Mouse (Mus musculus): Measurements from ENCODE around the gene Nat8. TPM values are rescaled to one million over a fixed set of nuclear protein-coding genes. Genes with fewer than 3 reads are reported as not detected.
"Not testable (repeated sequence)": the region's sequence is repeated elsewhere in the genome, so short reads cannot be mapped to it uniquely, and the experiment has no call there.

Gene Nat8
- polyA plus RNA-seq, 1 experiment = 4.3 TPM

DNA sequence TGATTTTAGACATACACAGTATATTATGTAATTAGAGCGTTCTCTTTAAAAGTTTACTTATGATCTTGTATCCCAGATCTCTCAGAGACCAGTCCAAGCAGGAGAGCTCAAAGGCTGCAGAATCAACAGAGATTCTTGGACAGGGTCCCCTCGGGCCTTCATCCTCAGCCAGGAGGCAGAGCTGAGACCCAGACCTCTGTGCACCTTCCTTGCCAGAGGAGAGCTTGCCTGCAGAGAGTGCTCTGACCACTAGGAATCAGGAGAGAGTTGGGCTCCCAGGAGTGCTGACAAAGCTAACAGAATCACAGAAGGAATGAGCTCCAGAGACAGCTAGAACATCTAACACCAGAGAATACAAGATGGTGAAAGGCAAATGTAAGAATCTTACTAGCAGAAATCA is 18.5 kb downstream of the Nat8 start:
- no peaks in the 10 kb centered on the region for H3K4me1 ChIP-seq (ENCODE audit: control insufficient read depth, insufficient read depth, low read length)
- H3K27ac ChIP-seq (ENCODE audit: insufficient read depth, low read length) = no peak overlapping the region
- TF ChIP-seq CTCF (IDR thresholded peaks at IDR 0.05; ENCODE audit: extremely low read depth, insufficient read depth, low read length) = no peak
- TF ChIP-seq POLR2A (IDR thresholded peaks at IDR 0.05; ENCODE audit: extremely low read depth, insufficient read depth, low read length) = no peak
- no peak overlapping the region for H3K4me3 ChIP-seq (ENCODE audit: insufficient read depth, low read length)

- not testable (repeated sequence) for H3K27ac ChIP-seq (ENCODE audit: insufficient read depth, low read length); H3K4me1 ChIP-seq (ENCODE audit: control insufficient read depth, insufficient read depth, low read length); H3K4me3 ChIP-seq (ENCODE audit: insufficient read depth, low read length)
These were observed 20.8 kb downstream of the Nat8 start for GRCm38 (mm10) chr6:85810942-85811537.

DNA sequence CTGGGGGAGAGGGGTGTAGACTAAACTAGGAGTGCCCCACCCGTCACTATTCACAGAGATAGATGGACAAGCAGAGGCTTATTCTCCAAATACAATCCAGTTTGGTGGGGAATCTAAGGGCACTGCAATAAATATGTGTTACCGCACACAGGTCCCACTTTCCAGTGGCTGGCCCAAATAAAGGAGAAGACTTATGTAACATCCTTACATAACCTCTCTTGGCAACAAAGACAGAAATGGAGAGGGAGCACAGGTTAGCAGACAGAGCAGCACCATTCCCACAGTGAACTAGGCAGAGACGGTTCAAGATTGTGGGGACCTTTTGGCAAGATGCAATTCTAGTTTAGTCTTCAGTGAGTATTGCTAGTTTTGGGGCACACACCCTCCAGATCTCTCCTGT is 21.4 kb downstream of the Nat8 start:
- not testable (repeated sequence) for H3K4me1 ChIP-seq (ENCODE audit: control insufficient read depth, insufficient read depth, low read length); H3K4me3 ChIP-seq (ENCODE audit: insufficient read depth, low read length); H3K27ac ChIP-seq (ENCODE audit: insufficient read depth, low read length)

DNA sequence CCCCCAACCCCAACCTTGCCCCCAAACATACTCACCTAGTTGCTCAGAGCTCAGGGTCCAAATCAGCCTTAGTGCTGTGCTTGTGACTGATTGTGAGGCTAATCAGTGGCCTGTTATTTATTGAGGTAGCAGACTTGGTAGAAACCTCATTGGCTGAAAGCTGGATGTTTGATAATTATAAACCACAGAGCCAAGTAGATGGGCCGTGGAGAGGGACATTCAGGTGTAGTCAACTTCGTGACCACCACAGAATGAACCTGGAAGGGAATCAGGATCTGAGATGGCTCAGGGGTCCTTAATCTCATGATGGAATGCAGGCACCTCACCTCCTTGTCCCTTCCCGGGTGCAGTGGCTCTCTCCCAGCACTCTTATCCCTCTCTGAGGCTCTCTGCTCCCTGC is 22.1 kb downstream of the Nat8 start:
- not testable (repeated sequence) for H3K4me3 ChIP-seq (ENCODE audit: insufficient read depth, low read length); H3K27ac ChIP-seq (ENCODE audit: insufficient read depth, low read length); H3K4me1 ChIP-seq (ENCODE audit: control insufficient read depth, insufficient read depth, low read length)

DNA sequence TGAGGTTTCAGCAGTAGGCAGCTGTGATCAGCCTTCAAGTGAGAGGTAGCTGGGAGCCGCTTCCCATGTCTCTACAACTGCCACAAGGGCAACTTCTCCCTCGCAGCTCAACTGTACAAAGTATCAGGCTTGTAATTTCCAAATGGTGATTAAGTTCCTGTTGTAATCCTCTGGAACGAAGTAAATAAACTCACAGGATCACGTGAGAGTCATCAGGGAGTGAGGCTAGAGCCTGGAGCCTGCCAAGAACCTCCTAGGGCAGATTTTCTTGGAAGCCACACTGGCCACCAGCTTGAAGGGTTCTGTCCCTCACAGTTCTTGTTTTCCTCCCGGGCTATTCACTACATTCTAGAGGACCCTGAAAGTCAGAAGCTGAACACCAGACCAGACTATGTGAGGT is 28.7 kb downstream of the Nat8 start:
- H3K4me3 ChIP-seq (ENCODE audit: insufficient read depth, low read length); H3K4me1 ChIP-seq (ENCODE audit: control insufficient read depth, insufficient read depth, low read length); H3K27ac ChIP-seq (ENCODE audit: insufficient read depth, low read length): not testable (repeated sequence)

Other genes starting within 250 kb of the Nat8 start
- gene Alms1, start 244.6 kb downstream of the Nat8 start, polyA plus RNA-seq (2012; rRNA removed) = 4.2 and 4.4 TPM in 2 replicates
- 0.84 and 1.6 TPM in 2 replicates for gene Nat8f7, start 118.9 kb downstream of the Nat8 start, polyA plus RNA-seq (2012; rRNA removed)
- 13.7 and 15.4 TPM in 2 replicates for gene Nat8f3, start 66.3 kb downstream of the Nat8 start, polyA plus RNA-seq (2012; rRNA removed)
- 1.6 and 2.8 TPM in 2 replicates for gene Nat8f6, start 11.1 kb downstream of the Nat8 start, polyA plus RNA-seq (2012; rRNA removed)
- 6.7 and 7.1 TPM in 2 replicates for gene Nat8f5, start 11.1 kb downstream of the Nat8 start, polyA plus RNA-seq (2012; rRNA removed)
- gene Nat8f2, start 37.1 kb upstream of the Nat8 start, polyA plus RNA-seq (2012; rRNA removed) = 0.36 and 0.40 TPM in 2 replicates
- gene Nat8f4, start 72.8 kb upstream of the Nat8 start, polyA plus RNA-seq (2012; rRNA removed) = 11.6 and 12.0 TPM in 2 replicates
- gene Tprkb, start 79.8 kb upstream of the Nat8 start, polyA plus RNA-seq (2012; rRNA removed) = 109 and 124 TPM in 2 replicates
- 43.9 and 46.0 TPM in 2 replicates for gene Nat8f1, start 83.6 kb upstream of the Nat8 start, polyA plus RNA-seq (2012; rRNA removed)
- gene Dusp11, start 129.6 kb upstream of the Nat8 start, polyA plus RNA-seq (2012; rRNA removed) = 94.9 and 97.4 TPM in 2 replicates
- gene Figla, start 184.1 kb upstream of the Nat8 start, polyA plus RNA-seq (2012; rRNA removed) = 0.35 TPM in 1 of 2 replicates, not detected in the other
- gene Add2, start 196.6 kb upstream of the Nat8 start, polyA plus RNA-seq (2012; rRNA removed) = 121 and 124 TPM in 2 replicates